Mouse (Mus musculus) heart, postnatal 10 days (tissue): ENCODE results near the gene Gm28044. TPM values are rescaled to one million over a fixed set of nuclear protein-coding genes. Genes with fewer than 3 reads are reported as not detected.

Source experiments
- total RNA-seq, 2 experiments: library from RNA; stranded (reverse); gene quantifications; 2 replicates each; pipeline ENCODE4 v1.2.3; 2021

The Gm28044 gene
- total RNA-seq, 2 experiments from 2014 or later, result 1.0 to 2.4 TPM

Other genes starting within 250 kb of the Gm28044 start
- gene Rslcan18, start 244.3 kb downstream of the Gm28044 start, total RNA-seq, result under 1 TPM; 0.19 to 0.27 TPM
- 1 to 10 TPM; 3.7 to 4.9 TPM for gene Zfp759, start 238.9 kb downstream of the Gm28044 start, total RNA-seq
- gene Rsl1, start 187.4 kb downstream of the Gm28044 start, total RNA-seq, result 1 to 10 TPM; 3.3 to 4.7 TPM
- 1 to 10 TPM in 1 of 2 experiments, under 1 TPM in 1; 0.98 to 1.4 TPM for gene Zfp455, start 166.0 kb downstream of the Gm28044 start, total RNA-seq
- gene Zfp458, start 82.1 kb downstream of the Gm28044 start, total RNA-seq, result 1 to 10 TPM; 2.1 to 2.8 TPM
- 1 to 10 TPM; 2.7 to 3.9 TPM for gene Zfp457, start 54.1 kb downstream of the Gm28044 start, total RNA-seq
- gene Zfp595, start 28.0 kb downstream of the Gm28044 start, total RNA-seq, result 1 to 10 TPM; 2.0 to 2.8 TPM
- 1 to 10 TPM; 1.6 to 1.9 TPM for gene Zfp953, start 69 bp upstream of the Gm28044 start, total RNA-seq
- gene Gm28041, start 15.2 kb upstream of the Gm28044 start, total RNA-seq, result 1 to 10 TPM in 1 of 2 experiments, under 1 TPM in 1; 0.57 to 1.6 TPM
- under 1 TPM; 0.53 to 0.92 TPM for gene Zfp456, start 15.3 kb upstream of the Gm28044 start, total RNA-seq
- gene Zfp429, start 39.3 kb upstream of the Gm28044 start, total RNA-seq, result 1 to 10 TPM; 1.5 to 2.3 TPM
- gene Zfp459, start 60.9 kb upstream of the Gm28044 start, total RNA-seq, result under 1 TPM in 1 of 2 experiments, not detected in 1; 0.25 TPM
- gene Zfp874a, start 91.1 kb upstream of the Gm28044 start, total RNA-seq, result 1 to 10 TPM; 4.5 to 5.6 TPM
- gene Zfp874b, start 123.7 kb upstream of the Gm28044 start, total RNA-seq, result 10 to 100 TPM; 11.8 to 17.4 TPM
- 1 to 10 TPM; 5.2 to 5.9 TPM for gene Zfp58, start 140.0 kb upstream of the Gm28044 start, total RNA-seq
- not detected for gene Gm26965, start 165.6 kb upstream of the Gm28044 start, total RNA-seq
- gene Zfp87, start 165.6 kb upstream of the Gm28044 start, total RNA-seq, result 10 to 100 TPM in 1 of 2 experiments, 1 to 10 TPM in 1; 9.1 to 14.8 TPM
- gene Zfp748, start 193.3 kb upstream of the Gm28044 start, total RNA-seq, result 1 to 10 TPM; 5.7 to 6.4 TPM
- 1 to 10 TPM; 4.0 to 5.5 TPM for gene Zfp729b, start 249.2 kb upstream of the Gm28044 start, total RNA-seq